Mouse (Mus musculus) stomach, embryonic 14.5 days (tissue): Measurements from ENCODE around the gene Cep85l. TPM values are rescaled to one million over a fixed set of nuclear protein-coding genes. Genes with fewer than 3 reads are reported as not detected.

Source experiments
- ATAC-seq: fragments of 200-750 bp; cut with Nextera tagmentation; 2 replicates; pipeline ENCODE4 v1.8.0; 2017; ENCODE audit warnings: low read depth, moderate TSS enrichment; ENCODE audit not compliant: insufficient number of reproducible peaks, insufficient read depth, low FRiP score
- H3K27ac ChIP-seq: fragments of 300-500 bp; sonication (generic); 2 replicates; pipeline ENCODE4 v1.5.1; 2014; ENCODE audit warnings: mild to moderate bottlenecking, low read length, moderate library complexity, mixed read lengths
- H3K27me3 ChIP-seq: fragments of 300-500 bp; sonication (generic); 2 replicates; pipeline ENCODE4 v1.6.1; 2014; ENCODE audit warnings: low read length, control low read depth, mixed read lengths; ENCODE audit not compliant: control insufficient read depth, insufficient read depth
- H3K36me3 ChIP-seq: fragments of 300-500 bp; sonication (generic); 2 replicates; pipeline ENCODE4 v1.6.1; 2014; ENCODE audit warnings: mild to moderate bottlenecking, control low read depth, low read length, moderate library complexity, mixed read lengths; ENCODE audit not compliant: control insufficient read depth, insufficient read depth
- H3K4me1 ChIP-seq: fragments of 300-500 bp; sonication (generic); 2 replicates; pipeline ENCODE4 v1.6.1; 2014; ENCODE audit warnings: low read length, control low read depth, mixed read lengths; ENCODE audit not compliant: control insufficient read depth, insufficient read depth
- H3K4me2 ChIP-seq: fragments of 300-500 bp; sonication (generic); replicated peaks from 2 replicates; pipeline ENCODE4 v1.6.1; 2014; ENCODE audit warnings: low read depth, low read length, control low read depth
- H3K4me3 ChIP-seq: fragments of 300-500 bp; sonication (generic); 2 replicates; pipeline ENCODE4 v1.5.1; 2014; ENCODE audit warnings: low read depth, low read length, control low read depth
- H3K9ac ChIP-seq: fragments of 300-500 bp; sonication (generic); replicated peaks from 2 replicates; pipeline ENCODE4 v1.6.1; 2014; ENCODE audit warnings: low read depth, mild to moderate bottlenecking, control low read depth, low read length, moderate library complexity, mixed read lengths
- H3K9me3 ChIP-seq: fragments of 300-500 bp; sonication (generic); 2 replicates; pipeline ENCODE4 v1.6.1; 2016; ENCODE audit warnings: low read depth, low read length, control low read depth; ENCODE audit not compliant: control insufficient read depth
- WGBS: fragments of 180-500 bp; shearing (Covaris S2); extraction: QIAGEN DNeasy Blood & Tissue Kit; methylation state at CpG from one replicate; pipeline ENCODE4 v1.1.7; 2014; 5-methylcytosine and 5-hydroxymethylcytosine counted together
- polyA plus RNA-seq: library from polyadenylated mRNA; unstranded; fragments of >200 nt; fragmentation: Nextera tagmentation; extraction: Ambion mirVana; gene quantifications from 2 replicates; pipeline ENCODE4 v1.2.1, GENCODE M21; 2014

Gene Cep85l
- polyA plus RNA-seq, 1 experiment from 2014 or later, result 13.7 TPM

DNA sequence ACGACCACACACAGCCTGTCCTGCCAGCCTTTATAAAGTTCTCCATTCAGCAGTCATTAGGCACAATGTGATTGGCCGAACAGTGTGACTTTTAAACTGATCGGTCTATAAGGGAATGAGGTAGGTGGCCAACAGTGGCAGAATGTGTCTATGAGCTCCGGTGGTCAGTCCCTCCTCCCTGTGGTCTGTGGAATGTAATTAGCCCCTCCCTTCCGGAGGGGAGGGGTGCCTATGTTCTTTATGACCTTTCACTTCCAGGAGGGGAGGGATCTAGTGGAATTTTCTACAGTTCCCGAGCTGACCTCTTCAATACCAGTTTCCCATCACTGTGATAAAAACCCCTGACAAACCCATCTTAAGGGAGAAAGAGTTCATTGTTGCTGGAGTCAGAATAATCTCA lies 144.4 kb downstream of the Cep85l start:
- H3K27ac ChIP-seq, result no peak overlapping the region
- 70% methylated on average over 6 of the region's 6 CpGs for whole genome bisulfite sequencing
- no peaks in the 10 kb centered on the region for H3K9me3 ChIP-seq
- no peak overlapping the region for H3K4me3 ChIP-seq
- ATAC-seq, result no peak
- no peaks in the 10 kb centered on the region for H3K36me3 ChIP-seq
- no peaks in the 10 kb centered on the region for H3K4me1 ChIP-seq
- no peak overlapping the region for H3K4me2 ChIP-seq
- no peak overlapping the region for H3K9ac ChIP-seq
- no peaks in the 10 kb centered on the region for H3K27me3 ChIP-seq

DNA sequence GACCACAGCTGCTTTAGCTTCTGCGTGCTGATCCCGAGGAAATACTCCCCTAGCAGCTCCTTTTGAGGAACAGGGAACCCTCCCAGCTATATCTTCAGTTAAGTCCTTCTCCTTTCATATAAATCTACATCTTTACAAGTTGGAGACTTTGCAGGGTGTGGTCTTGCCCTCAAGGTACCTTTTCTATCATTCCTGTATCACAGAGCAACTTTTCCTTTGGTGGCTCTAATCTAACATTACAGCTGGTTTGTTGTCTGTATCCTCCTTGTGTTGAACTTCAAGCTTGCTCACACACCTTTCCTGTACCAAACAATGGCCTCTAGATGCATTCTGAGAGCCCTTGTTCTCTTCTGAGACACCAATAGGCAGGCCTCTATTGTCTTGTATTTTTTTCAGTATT lies 145.1 kb downstream of the Cep85l start:
- Histone ChIP-seq H3K4me3 (no peak overlapping the region), H3K27ac (no peak overlapping the region), H3K9me3 (no peaks in the 10 kb centered on the region), H3K4me2 (no peak overlapping the region), H3K4me1 (no peaks in the 10 kb centered on the region), H3K27me3 (no peaks in the 10 kb centered on the region), H3K36me3 (no peaks in the 10 kb centered on the region), H3K9ac (no peak overlapping the region)
- no peak for ATAC-seq
- 92% methylated on average over 2 of the region's 2 CpGs for WGBS

GRCm38 (mm10) chr10:53234086-53234613 lies 145.6 kb downstream of the Cep85l start:
- H3K9me3 ChIP-seq, result no peaks in the 10 kb centered on the region
- 82% methylated on average over 2 of the region's 2 CpGs for WGBS
- H3K27ac ChIP-seq, result no peak overlapping the region
- H3K9ac ChIP-seq, result no peak overlapping the region
- H3K4me1 ChIP-seq, result no peaks in the 10 kb centered on the region
- H3K27me3 ChIP-seq, result no peaks in the 10 kb centered on the region
- no peak overlapping the region for H3K4me3 ChIP-seq
- no peak for ATAC-seq
- H3K4me2 ChIP-seq, result no peak overlapping the region
- H3K36me3 ChIP-seq, result no peaks in the 10 kb centered on the region

GRCm38 (mm10) chr10:53230809-53231208 lies 148.9 kb downstream of the Cep85l start:
- ATAC-seq, result no peak
- H3K9ac ChIP-seq, result no peak overlapping the region
- H3K4me2 ChIP-seq, result no peak overlapping the region
- no peak overlapping the region for H3K4me3 ChIP-seq
- no peaks in the 10 kb centered on the region for H3K27me3 ChIP-seq
- H3K4me1 ChIP-seq, result no peaks in the 10 kb centered on the region
- H3K9me3 ChIP-seq, result no peaks in the 10 kb centered on the region
- no peaks in the 10 kb centered on the region for H3K36me3 ChIP-seq
- H3K27ac ChIP-seq, result no peak overlapping the region

DNA sequence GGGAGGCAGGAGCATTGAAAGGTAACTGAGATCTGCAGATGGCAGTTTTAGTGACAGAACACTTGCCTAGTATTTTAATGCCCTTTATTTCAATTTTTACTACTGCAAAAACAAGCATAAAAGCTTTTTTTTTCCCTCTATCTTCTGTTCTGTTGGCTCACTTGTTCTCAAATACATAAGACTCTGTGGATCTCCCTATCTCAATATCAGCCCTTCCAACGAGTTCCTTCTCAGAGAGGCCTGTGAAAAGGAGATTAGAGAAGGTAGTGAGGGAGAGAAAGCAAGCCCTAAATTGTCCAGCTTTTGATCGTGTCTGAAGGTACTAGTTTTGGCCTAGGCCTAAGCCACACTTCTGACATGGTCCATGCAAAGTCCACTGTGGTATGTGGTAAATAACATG lies 150.6 kb downstream of the Cep85l start:
- 77% methylated on average over 2 of the region's 2 CpGs for WGBS

More for the DNA sequence above, 150.6 kb downstream of the Cep85l start:
- no peak for ATAC-seq
- H3K9ac ChIP-seq, result no peak overlapping the region
- H3K9me3 ChIP-seq, result no peaks in the 10 kb centered on the region
- no peak overlapping the region for H3K4me2 ChIP-seq
- H3K27ac ChIP-seq, result no peak overlapping the region
- H3K27me3 ChIP-seq, result no peaks in the 10 kb centered on the region
- H3K4me3 ChIP-seq, result no peak overlapping the region
- no peaks in the 10 kb centered on the region for H3K36me3 ChIP-seq
- H3K4me1 ChIP-seq, result no peaks in the 10 kb centered on the region

Other genes starting within 250 kb of the Cep85l start
- gene Pln, start 42.3 kb downstream of the Cep85l start, polyA plus RNA-seq, result 7.1 and 7.5 TPM in 2 replicates
- gene Asf1a, start 216.8 kb upstream of the Cep85l start, polyA plus RNA-seq, result 119 and 123 TPM in 2 replicates